Mouse (Mus musculus) cortical plate, adult 2 months (tissue): ENCODE measurements around the gene Opn5.

Experiments used
- CTCF ChIP-seq: fragments of 200-500 bp; IDR thresholded peaks from 2 replicates; pipeline ENCODE4 v1.5.1; 2011; ENCODE audit warnings: mild to moderate bottlenecking, control low read depth, low read length; ENCODE audit not compliant: insufficient read depth; ENCODE audit errors: extremely low read depth
- POLR2A ChIP-seq: fragments of 200-500 bp; IDR thresholded peaks from 2 replicates; pipeline ENCODE4 v1.6.1; 2011; ENCODE audit warnings: mild to moderate bottlenecking, low read length, control low read depth; ENCODE audit not compliant: insufficient read depth; ENCODE audit errors: extremely low read depth

GRCm38 (mm10) chr17:42576671-42577168, 34.5 kb downstream of the Opn5 start:
- no peak for TF ChIP-seq POLR2A
- TF ChIP-seq CTCF = no peak
